In the genomic region with DNA sequence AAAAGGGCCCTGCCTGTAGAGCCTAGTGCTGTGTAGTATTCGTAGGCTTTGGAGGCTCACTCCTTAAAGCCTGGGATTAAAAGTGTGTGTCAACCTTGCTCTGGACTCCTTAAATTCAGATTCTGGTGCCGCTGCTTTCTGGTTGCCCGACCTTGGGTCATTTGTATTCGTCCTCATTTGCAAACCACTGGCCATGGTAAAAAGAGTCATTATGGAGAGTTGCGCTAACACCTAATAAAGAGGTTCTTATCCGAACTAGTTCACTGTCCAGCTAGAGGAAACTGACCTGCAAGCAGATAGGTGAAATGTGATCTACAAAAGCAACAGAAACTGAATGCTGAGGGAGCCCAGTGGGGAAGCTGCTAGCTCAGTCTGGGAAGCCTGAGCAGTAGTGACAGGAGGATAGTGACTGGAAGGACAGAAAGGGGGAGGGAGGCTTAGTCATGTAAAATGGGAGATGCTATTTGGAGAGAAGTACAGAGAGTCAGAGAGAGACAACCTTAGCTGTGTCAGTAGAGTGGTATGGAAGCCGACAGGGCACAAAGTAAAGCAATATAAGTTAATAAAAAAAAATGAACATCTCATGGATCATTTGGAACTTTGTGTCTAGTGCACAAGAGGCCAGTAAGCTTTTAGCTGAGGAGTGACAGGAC, we compare ENCODE assay signal across 1 mouse cellular context.
TF ChIP-seq lines count a peak whose summit lies in the region.

No protein-coding gene starts in this region.

TF ChIP-seq in MEL, 35 proteins besides CTCF, POLR2A, EP300 and RAD21 (continued from another document):
- TF ChIP-seq POLR2AphosphoS5 (IDR thresholded peaks at IDR 0.05; ENCODE audit: borderline replicate concordance, low read depth, low read length), result no peak
- no peak for TF ChIP-seq BHLHE40 (IDR thresholded peaks at IDR 0.05; ENCODE audit: borderline replicate concordance, low read depth, low read length)
- no peak for TF ChIP-seq MXI1 (IDR thresholded peaks at IDR 0.05; ENCODE audit: low read depth, low read length)
- no peak for TF ChIP-seq JUND (IDR thresholded peaks at IDR 0.05; ENCODE audit: low read depth, low read length)
